Mouse (Mus musculus) brain, embryonic 14.5 days (tissue): Measurements from ENCODE around the gene Efcab9.

Experiments used
- CTCF ChIP-seq: fragments of 200-500 bp; IDR thresholded peaks from 2 replicates; pipeline ENCODE4 v1.5.1; 2012; ENCODE audit warnings: inconsistent platforms, mild to moderate bottlenecking, moderate library complexity, borderline replicate concordance; ENCODE audit not compliant: insufficient read depth, insufficient read length; ENCODE audit errors: extremely low read depth
- POLR2A ChIP-seq: fragments of 200-500 bp; IDR thresholded peaks from 2 replicates; pipeline ENCODE4 v1.6.1; 2012; ENCODE audit warnings: mild to moderate bottlenecking, inconsistent platforms, borderline replicate concordance; ENCODE audit not compliant: poor library complexity, insufficient read depth, insufficient read length, severe bottlenecking; ENCODE audit errors: extremely low read depth

DNA sequence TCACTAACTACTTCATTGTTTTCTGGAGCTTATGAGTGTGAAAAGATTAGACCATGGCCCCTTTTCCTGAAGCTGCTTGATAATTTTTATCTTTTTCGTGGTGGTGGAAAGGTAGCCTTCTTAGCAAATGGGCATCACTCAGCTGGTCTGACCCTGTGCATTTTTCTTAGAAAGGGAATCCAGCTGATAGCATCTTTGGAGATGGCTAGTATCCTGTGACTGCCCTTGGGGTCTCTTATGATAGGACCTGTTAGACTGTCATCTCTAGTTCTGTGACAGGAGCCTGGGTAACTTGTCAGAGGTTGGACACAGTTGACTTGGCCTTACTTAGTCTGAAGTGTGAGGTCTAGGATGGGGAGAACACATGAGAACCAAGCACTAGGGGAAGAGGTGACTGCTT lies 12.5 kb downstream of the Efcab9 start:
- no peak for TF ChIP-seq CTCF
- TF ChIP-seq POLR2A: no peak
